In the genomic region with DNA sequence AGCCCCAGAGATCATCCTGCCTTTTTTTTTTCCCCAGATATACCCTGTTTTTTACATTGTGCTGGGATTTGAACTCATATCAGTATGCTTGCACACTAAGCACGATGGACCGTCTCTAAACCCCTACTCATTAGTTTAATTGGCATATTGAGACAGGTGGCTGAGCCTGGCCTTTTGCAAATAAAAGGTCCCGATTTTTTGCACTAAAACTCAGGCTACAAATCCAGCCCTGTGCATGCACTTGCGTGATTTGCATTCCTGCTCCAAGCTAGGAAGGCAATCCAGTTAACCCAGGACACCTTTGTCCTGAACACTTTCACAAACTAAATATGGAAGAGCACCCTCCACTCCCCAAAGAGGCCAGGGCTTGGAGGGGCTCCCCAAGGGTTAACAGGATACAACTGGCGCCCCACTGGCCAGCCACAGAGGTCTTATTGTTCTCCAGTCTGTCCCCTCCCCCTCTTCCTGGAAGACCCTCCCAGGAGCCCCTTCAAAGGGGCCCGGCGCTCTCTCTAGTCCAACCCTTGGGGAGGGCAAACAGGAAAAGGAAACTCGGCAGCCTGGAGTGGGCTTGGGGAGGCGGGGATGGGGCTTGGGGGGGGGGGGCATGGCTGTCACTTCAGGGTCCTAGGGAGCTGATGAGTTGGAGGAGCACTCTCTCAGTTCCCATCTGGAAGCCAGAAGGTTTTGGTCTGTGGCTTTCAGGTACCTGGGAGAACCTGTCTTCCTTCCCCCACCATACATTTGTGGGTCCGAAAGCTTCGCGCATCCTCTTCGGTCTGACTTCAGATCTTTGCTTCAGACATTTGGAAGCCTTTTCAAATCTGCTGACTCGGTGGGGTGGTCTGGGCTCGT, we compare ENCODE assay signal across 7 mouse cellular contexts. TPM values are rescaled to one million over a fixed set of nuclear protein-coding genes. Genes with fewer than 3 reads are reported as not detected.
DNase-seq lines count a peak whose midpoint lies in the region; ATAC-seq and TF ChIP-seq lines count a peak whose summit lies in the region.

No protein-coding gene starts in this region.

- DNase-seq in MEL (ENCODE audit: low read depth, low spot score) = no peak
- DNase-seq in embryo, embryonic 11 days = peak; percentile 95
- DNase-seq in heart, postnatal 4 days = peak; percentile 64
- DNase-seq in liver, embryonic 14.5 days (ENCODE audit: low read depth in 3 of 3, low spot score in 3 of 3) = no peak
- DNase-seq in layer of hippocampus, postnatal 36 days = no peak
- no peak for DNase-seq in right cerebral cortex, postnatal 10 days (ENCODE audit: low spot score in 2 of 2)

- no peaks in the 10 kb centered on the region for H3K9me3 ChIP-seq in MEL (replicated peaks; ENCODE audit: insufficient read depth, low read length)
- H3K9me3 ChIP-seq in liver, embryonic 14.5 days (ENCODE audit: control insufficient read depth, low read length) = no peaks in the 10 kb centered on the region

- no peaks in the 10 kb centered on the region for H3K27me3 ChIP-seq in MEL (ENCODE audit: control insufficient read depth in 1 of 2, insufficient read depth in 2 of 2, low read length in 2 of 2)
- H3K27me3 ChIP-seq in liver, embryonic 14.5 days (ENCODE audit: control insufficient read depth, insufficient read depth, low read length) = peaks cover 3% of the 10 kb centered on the region; the same call in 1 of the 2 replicates
- H3K27me3 ChIP-seq in small intestine, adult 2 months (ENCODE audit: control insufficient read depth, insufficient read depth, low read length) = no peaks in the 10 kb centered on the region

- ATAC-seq in liver, embryonic 14.5 days (ENCODE audit: insufficient read depth) = no peak

- peak overlapping the region; percentile 93 for H3K4me2 ChIP-seq in liver, embryonic 14.5 days (ENCODE audit: low read depth)

- H3K27ac ChIP-seq in MEL (ENCODE audit: control insufficient read depth, low read depth, low read length) = no peak overlapping the region
- H3K27ac ChIP-seq in liver, embryonic 14.5 days = no peak overlapping the region
- H3K27ac ChIP-seq in small intestine, adult 2 months (ENCODE audit: insufficient read depth, low read depth, low read length) = peak overlapping the region; percentile 93

- no peak for TF ChIP-seq CTCF in MEL (IDR thresholded peaks at IDR 0.05 in 2 of 3, conservative IDR thresholded peaks at IDR 0.05 in 1 of 3; ENCODE audit: control insufficient read depth in 1 of 3, insufficient read depth in 1 of 3, low read depth in 2 of 3, low read length in 3 of 3, poor library complexity in 1 of 3, severe bottlenecking in 1 of 3)
- no peak for TF ChIP-seq CTCF in liver, embryonic 14.5 days (IDR thresholded peaks at IDR 0.05; ENCODE audit: low read depth)
- no peak for TF ChIP-seq CTCF in small intestine, adult 2 months (IDR thresholded peaks at IDR 0.05; ENCODE audit: extremely low read depth, insufficient read length, insufficient replicate concordance, low read depth, low read length)

- peak overlapping the region; percentile 61; the same call in 1 of the 2 replicates for H3K9ac ChIP-seq in MEL (ENCODE audit: control insufficient read depth, low read depth, low read length, poor library complexity, severe bottlenecking)
- H3K9ac ChIP-seq in liver, embryonic 14.5 days (replicated peaks) = peak overlapping the region; percentile 64

- H3K4me1 ChIP-seq in MEL (ENCODE audit: control insufficient read depth in 1 of 2, insufficient read depth in 2 of 2, low read length in 2 of 2) = peaks cover 5 to 27% of the 10 kb centered on the region in 2 experiments
- H3K4me1 ChIP-seq in liver, embryonic 14.5 days (replicated peaks; ENCODE audit: control insufficient read depth in 2 of 2, insufficient read depth in 2 of 2, low read length in 1 of 2) = peaks cover 25 to 40% of the 10 kb centered on the region in 2 experiments
- peaks cover 14% of the 10 kb centered on the region for H3K4me1 ChIP-seq in small intestine, adult 2 months (ENCODE audit: control insufficient read depth, insufficient read depth, insufficient read length, low read length)

- no peak for TF ChIP-seq POLR2A in MEL (IDR thresholded peaks at IDR 0.05; ENCODE audit: control insufficient read depth in 1 of 2, insufficient read depth in 1 of 2, low read depth in 1 of 2, low read length in 2 of 2, poor library complexity in 1 of 2)
- TF ChIP-seq POLR2A in small intestine, adult 2 months (IDR thresholded peaks at IDR 0.05; ENCODE audit: low read depth, low read length) = no peak

- peaks cover 4% of the 10 kb centered on the region for H3K79me2 ChIP-seq in MEL (ENCODE audit: control insufficient read depth, insufficient read depth, low read length, poor library complexity)

- H3K36me3 ChIP-seq in MEL (ENCODE audit: control insufficient read depth in 1 of 2, insufficient read depth in 2 of 2, low read length in 2 of 2) = peaks cover 0 to 21% of the 10 kb centered on the region in 2 experiments; a peak in 2 of 4 replicates
- no peaks in the 10 kb centered on the region for H3K36me3 ChIP-seq in liver, embryonic 14.5 days (replicated peaks; ENCODE audit: control insufficient read depth, insufficient read depth, low read depth)
- H3K36me3 ChIP-seq in small intestine, adult 2 months (ENCODE audit: control insufficient read depth, insufficient read depth, low read length) = no peaks in the 10 kb centered on the region

- no peak for TF ChIP-seq RAD21 in MEL (IDR thresholded peaks at IDR 0.05; ENCODE audit: low read depth, low read length)

- no peak for TF ChIP-seq EP300 in MEL (IDR thresholded peaks at IDR 0.05; ENCODE audit: low read depth in 1 of 2, low read length in 2 of 2)
- no peak for TF ChIP-seq EP300 in liver, embryonic 14.5 days (IDR thresholded peaks at IDR 0.05; ENCODE audit: low read depth)

- no peak overlapping the region for H3K4me3 ChIP-seq in MEL (ENCODE audit: control insufficient read depth in 1 of 2, insufficient read depth in 1 of 2, low read depth in 2 of 2, low read length in 2 of 2)
- H3K4me3 ChIP-seq in liver, embryonic 14.5 days (ENCODE audit: insufficient read depth in 1 of 2, low read depth in 2 of 2, low read length in 2 of 2) = peak overlapping the region; percentile 41 to 50
- H3K4me3 ChIP-seq in small intestine, adult 2 months (ENCODE audit: low read depth, low read length) = peak overlapping the region; percentile 63

- 12% methylated on average over 15 of the region's 15 CpGs for WGBS in liver, embryonic 14.5 days (ENCODE audit: insufficient replicate concordance)
- 14% methylated on average over 15 of the region's 15 CpGs for WGBS in small intestine, adult 2 months

TF ChIP-seq in MEL, 35 proteins besides CTCF, POLR2A, EP300 and RAD21:
- TF ChIP-seq BHLHE40 (IDR thresholded peaks at IDR 0.05; ENCODE audit: borderline replicate concordance, low read depth, low read length) (no peak), MYC (IDR thresholded peaks at IDR 0.05; ENCODE audit: low read depth, low read length) (no peak), ZC3H11A (IDR thresholded peaks at IDR 0.05; ENCODE audit: low read depth, low read length) (no peak), GATA1 (IDR thresholded peaks at IDR 0.05; ENCODE audit: low read depth, low read length) (no peak), TBP (IDR thresholded peaks at IDR 0.05; ENCODE audit: low read depth, low read length) (no peak), POLR2AphosphoS5 (IDR thresholded peaks at IDR 0.05; ENCODE audit: borderline replicate concordance, low read depth, low read length) (no peak)

RNA-seq across cellular contexts. Expression of a gene that starts 7.1 kb away (rescaled TPM):
- 22.5 and 24.4 TPM in 2 replicates for total RNA-seq in MEL (2012; rRNA removed)
- polyA plus RNA-seq in MEL (2012; ENCODE audit: insufficient read depth in 1 of 2, insufficient read length in 2 of 2, low read depth in 1 of 2, low replicate concordance in 2 of 2, missing spikeins in 1 of 2) = 100 to 1,000 TPM in 1 of 2 experiments, 10 to 100 TPM in 1; 37.7 to 258 TPM
- total RNA-seq in heart, postnatal 4 days (2021) = 10 to 100 TPM; 33.3 to 35.5 TPM
- polyA plus RNA-seq in liver, embryonic 14.5 days (2012; rRNA removed) = 6.2 and 8.4 TPM in 2 replicates
- polyA plus RNA-seq in liver, embryonic 14.5 days (2014; fragmentation: Nextera tagmentation; extraction: Ambion mirVana) = 12.6 and 15.0 TPM in 2 replicates
- 37.0 and 72.7 TPM in 2 replicates for polyA plus RNA-seq in small intestine, adult 2 months (2012; rRNA removed)
- 1 to 10 TPM; 7.2 to 7.6 TPM for total RNA-seq in layer of hippocampus, postnatal 36 days (2021)

RNA-seq across cellular contexts. Expression of a gene that starts 30.5 kb away (rescaled TPM):
- total RNA-seq in MEL (2012; rRNA removed) = 154 and 183 TPM in 2 replicates
- polyA plus RNA-seq in MEL (2012; ENCODE audit: insufficient read depth in 1 of 2, insufficient read length in 2 of 2, low read depth in 1 of 2, low replicate concordance in 2 of 2, missing spikeins in 1 of 2) = 100 to 1,000 TPM in 1 of 2 experiments, not detected in 1; 221 TPM
- 10 to 100 TPM; 47.4 to 48.8 TPM for total RNA-seq in heart, postnatal 4 days (2021)
- 37.5 and 37.6 TPM in 2 replicates for polyA plus RNA-seq in liver, embryonic 14.5 days (2012; rRNA removed)
- polyA plus RNA-seq in liver, embryonic 14.5 days (2014; fragmentation: Nextera tagmentation; extraction: Ambion mirVana) = 27.4 and 34.1 TPM in 2 replicates
- polyA plus RNA-seq in small intestine, adult 2 months (2012; rRNA removed) = 38.3 and 55.2 TPM in 2 replicates
- total RNA-seq in layer of hippocampus, postnatal 36 days (2021) = 100 to 1,000 TPM in 1 of 2 experiments, 10 to 100 TPM in 1; 95.2 to 115 TPM

RNA-seq across cellular contexts. Expression of a gene that starts 32.1 kb away (rescaled TPM):
- 42.5 and 45.3 TPM in 2 replicates for total RNA-seq in MEL (2012; rRNA removed)
- 100 to 1,000 TPM in 1 of 2 experiments, not detected in 1; 106 TPM for polyA plus RNA-seq in MEL (2012; ENCODE audit: insufficient read depth in 1 of 2, insufficient read length in 2 of 2, low read depth in 1 of 2, low replicate concordance in 2 of 2, missing spikeins in 1 of 2)
- total RNA-seq in heart, postnatal 4 days (2021) = 10 to 100 TPM; 65.0 to 68.7 TPM
- polyA plus RNA-seq in liver, embryonic 14.5 days (2012; rRNA removed) = 19.0 and 21.2 TPM in 2 replicates
- 6.3 and 7.6 TPM in 2 replicates for polyA plus RNA-seq in liver, embryonic 14.5 days (2014; fragmentation: Nextera tagmentation; extraction: Ambion mirVana)
- polyA plus RNA-seq in small intestine, adult 2 months (2012; rRNA removed) = 57.2 and 104 TPM in 2 replicates
- total RNA-seq in layer of hippocampus, postnatal 36 days (2021) = 10 to 100 TPM; 85.9 to 92.2 TPM

RNA-seq across cellular contexts. Expression of a gene that starts 45.7 kb away (rescaled TPM):
- total RNA-seq in MEL (2012; rRNA removed) = 75.5 and 88.7 TPM in 2 replicates
- 100 to 1,000 TPM; 136 to 149 TPM for polyA plus RNA-seq in MEL (2012; ENCODE audit: insufficient read depth in 1 of 2, insufficient read length in 2 of 2, low read depth in 1 of 2, low replicate concordance in 2 of 2, missing spikeins in 1 of 2)
- 10 to 100 TPM in 1 of 2 experiments, 1 to 10 TPM in 1; 9.6 to 10.6 TPM for total RNA-seq in heart, postnatal 4 days (2021)
- 45.4 and 46.2 TPM in 2 replicates for polyA plus RNA-seq in liver, embryonic 14.5 days (2012; rRNA removed)
- polyA plus RNA-seq in liver, embryonic 14.5 days (2014; fragmentation: Nextera tagmentation; extraction: Ambion mirVana) = 55.6 and 57.7 TPM in 2 replicates
- polyA plus RNA-seq in small intestine, adult 2 months (2012; rRNA removed) = 4.2 and 8.2 TPM in 2 replicates
- total RNA-seq in layer of hippocampus, postnatal 36 days (2021) = 1 to 10 TPM; 1.2 to 2.0 TPM

Comparison
In these comparisons a context has a peak if more than half of its experiments do, and no peak if none do; other contexts are left out.
1. DNase-seq: peak in embryo, embryonic 11 days (single experiment) and heart, postnatal 4 days (single experiment); none in MEL (single experiment), liver, embryonic 14.5 days (0 of 3), layer of hippocampus, postnatal 36 days (0 of 2) and right cerebral cortex, postnatal 10 days (0 of 2).
2. H3K4me3 ChIP-seq: peak in liver, embryonic 14.5 days (2 of 2) and small intestine, adult 2 months (single experiment); none in MEL (0 of 2).